Mouse (Mus musculus): ENCODE measurements at regions not wholly inside any gene's neighbourhood (a gene's known extent, or its start where the extent isn't known, plus 50 kb on each side); places are given as distances from the start of the nearest gene placed in this dataset.

GRCm38 (mm10) chr16:25531761-25532336, 151.7 kb upstream of the Trp63 start:
- Histone ChIP-seq H3K27ac (ENCODE audit: insufficient read depth, low read depth, low read length) (no peak overlapping the region), H3K4me1 (ENCODE audit: control insufficient read depth, insufficient read depth, insufficient read length, low read length) (no peaks in the 10 kb centered on the region), H3K4me3 (ENCODE audit: low read depth, low read length) (no peak overlapping the region), H3K36me3 (ENCODE audit: control insufficient read depth, insufficient read depth, low read length) (no peaks in the 10 kb centered on the region), H3K27me3 (ENCODE audit: control insufficient read depth, insufficient read depth, low read length) (no peaks in the 10 kb centered on the region)
- WGBS = 68% methylated on average over 4 of the region's 4 CpGs
- TF ChIP-seq CTCF (IDR thresholded peaks at IDR 0.05; ENCODE audit: extremely low read depth, insufficient read length, insufficient replicate concordance, low read depth, low read length) = no peak
- no peak for TF ChIP-seq POLR2A (IDR thresholded peaks at IDR 0.05; ENCODE audit: low read depth, low read length)

- 87% methylated on average over 3 of the region's 3 CpGs for WGBS
- H3K36me3 ChIP-seq (ENCODE audit: control insufficient read depth, insufficient read depth, low read length) = no peaks in the 10 kb centered on the region
- no peak overlapping the region for H3K27ac ChIP-seq (ENCODE audit: insufficient read depth, low read depth, low read length)
- H3K4me1 ChIP-seq (ENCODE audit: control insufficient read depth, insufficient read depth, insufficient read length, low read length) = no peaks in the 10 kb centered on the region
- TF ChIP-seq POLR2A (IDR thresholded peaks at IDR 0.05; ENCODE audit: low read depth, low read length) = no peak
- no peak for TF ChIP-seq CTCF (IDR thresholded peaks at IDR 0.05; ENCODE audit: extremely low read depth, insufficient read length, insufficient replicate concordance, low read depth, low read length)
- no peaks in the 10 kb centered on the region for H3K27me3 ChIP-seq (ENCODE audit: control insufficient read depth, insufficient read depth, low read length)
- no peak overlapping the region for H3K4me3 ChIP-seq (ENCODE audit: low read depth, low read length)
Observed at GRCm38 (mm10) chr16:25532519-25533205, 150.9 kb upstream of the Trp63 start.

GRCm38 (mm10) chr16:25533206-25533580, 150.4 kb upstream of the Trp63 start:
- no peaks in the 10 kb centered on the region for H3K27me3 ChIP-seq (ENCODE audit: control insufficient read depth, insufficient read depth, low read length)
- no peak for TF ChIP-seq CTCF (IDR thresholded peaks at IDR 0.05; ENCODE audit: extremely low read depth, insufficient read length, insufficient replicate concordance, low read depth, low read length)
- no peak for TF ChIP-seq POLR2A (IDR thresholded peaks at IDR 0.05; ENCODE audit: low read depth, low read length)
- H3K4me3 ChIP-seq (ENCODE audit: low read depth, low read length) = no peak overlapping the region
- no peaks in the 10 kb centered on the region for H3K4me1 ChIP-seq (ENCODE audit: control insufficient read depth, insufficient read depth, insufficient read length, low read length)
- H3K36me3 ChIP-seq (ENCODE audit: control insufficient read depth, insufficient read depth, low read length) = no peaks in the 10 kb centered on the region
- WGBS = 50% methylated on average over 4 of the region's 4 CpGs
- H3K27ac ChIP-seq (ENCODE audit: insufficient read depth, low read depth, low read length) = no peak overlapping the region

GRCm38 (mm10) chr16:25536550-25536949, 147.0 kb upstream of the Trp63 start:
- WGBS = 77% methylated on average over 6 of the region's 6 CpGs
- H3K4me1 ChIP-seq (ENCODE audit: control insufficient read depth, insufficient read depth, insufficient read length, low read length) = no peaks in the 10 kb centered on the region
- TF ChIP-seq POLR2A (IDR thresholded peaks at IDR 0.05; ENCODE audit: low read depth, low read length) (no peak), CTCF (IDR thresholded peaks at IDR 0.05; ENCODE audit: extremely low read depth, insufficient read length, insufficient replicate concordance, low read depth, low read length) (no peak)
- no peak overlapping the region for H3K27ac ChIP-seq (ENCODE audit: insufficient read depth, low read depth, low read length)
- H3K4me3 ChIP-seq (ENCODE audit: low read depth, low read length) = no peak overlapping the region
- no peaks in the 10 kb centered on the region for H3K27me3 ChIP-seq (ENCODE audit: control insufficient read depth, insufficient read depth, low read length)
- H3K36me3 ChIP-seq (ENCODE audit: control insufficient read depth, insufficient read depth, low read length) = no peaks in the 10 kb centered on the region

GRCm38 (mm10) chr16:25549542-25550110, 133.9 kb upstream of the Trp63 start:
- H3K4me3 ChIP-seq (ENCODE audit: low read depth, low read length) = no peak overlapping the region
- no peaks in the 10 kb centered on the region for H3K4me1 ChIP-seq (ENCODE audit: control insufficient read depth, insufficient read depth, insufficient read length, low read length)
- 74% methylated on average over 8 of the region's 8 CpGs for WGBS
- TF ChIP-seq CTCF (IDR thresholded peaks at IDR 0.05; ENCODE audit: extremely low read depth, insufficient read length, insufficient replicate concordance, low read depth, low read length) (no peak), POLR2A (IDR thresholded peaks at IDR 0.05; ENCODE audit: low read depth, low read length) (no peak)
- H3K36me3 ChIP-seq (ENCODE audit: control insufficient read depth, insufficient read depth, low read length) = no peaks in the 10 kb centered on the region
- H3K27ac ChIP-seq (ENCODE audit: insufficient read depth, low read depth, low read length) = no peak overlapping the region
- no peaks in the 10 kb centered on the region for H3K27me3 ChIP-seq (ENCODE audit: control insufficient read depth, insufficient read depth, low read length)

- Histone ChIP-seq H3K4me3 (ENCODE audit: low read depth, low read length) (no peak overlapping the region), H3K36me3 (ENCODE audit: control insufficient read depth, insufficient read depth, low read length) (no peaks in the 10 kb centered on the region), H3K27me3 (ENCODE audit: control insufficient read depth, insufficient read depth, low read length) (no peaks in the 10 kb centered on the region), H3K27ac (ENCODE audit: insufficient read depth, low read depth, low read length) (no peak overlapping the region), H3K4me1 (ENCODE audit: control insufficient read depth, insufficient read depth, insufficient read length, low read length) (no peaks in the 10 kb centered on the region)
- TF ChIP-seq CTCF (IDR thresholded peaks at IDR 0.05; ENCODE audit: extremely low read depth, insufficient read length, insufficient replicate concordance, low read depth, low read length) = no peak
- no peak for TF ChIP-seq POLR2A (IDR thresholded peaks at IDR 0.05; ENCODE audit: low read depth, low read length)
- WGBS = 68% methylated on average over 3 of the region's 3 CpGs
Observed at GRCm38 (mm10) chr16:25557181-25557580, 126.4 kb upstream of the Trp63 start.

- Histone ChIP-seq H3K36me3 (ENCODE audit: control insufficient read depth, insufficient read depth, low read length) (no peaks in the 10 kb centered on the region), H3K27me3 (ENCODE audit: control insufficient read depth, insufficient read depth, low read length) (no peaks in the 10 kb centered on the region), H3K27ac (ENCODE audit: insufficient read depth, low read depth, low read length) (no peak overlapping the region), H3K4me1 (ENCODE audit: control insufficient read depth, insufficient read depth, insufficient read length, low read length) (peaks cover 5% of the 10 kb centered on the region; the same call in 1 of the 2 replicates), H3K4me3 (ENCODE audit: low read depth, low read length) (no peak overlapping the region)
- no peak for TF ChIP-seq CTCF (IDR thresholded peaks at IDR 0.05; ENCODE audit: extremely low read depth, insufficient read length, insufficient replicate concordance, low read depth, low read length)
- WGBS = 93% methylated on average over 6 of the region's 6 CpGs
Observed at GRCm38 (mm10) chr16:25580216-25580615, 103.3 kb upstream of the Trp63 start.
